Mouse (Mus musculus) forebrain, embryonic 11.5 days (tissue): ENCODE measurements around the gene Akain1. TPM values are rescaled to one million over a fixed set of nuclear protein-coding genes. Genes with fewer than 3 reads are reported as not detected.
A peak's percentile ranks its signal among the peaks of the same experiment; 100 is the strongest.

Experiments
- ATAC-seq: fragments of 200-750 bp; cut with Nextera tagmentation; replicated peaks from 2 replicates; pipeline ENCODE4 v1.8.0; 2017; ENCODE audit warnings: moderate TSS enrichment; ENCODE audit not compliant: low FRiP score
- DNase-seq: peaks from one replicate; pipeline ENCODE4 v3.0.0-alpha.2; 2017; ENCODE audit warnings: low spot score
- H3K27ac ChIP-seq: fragments of 300-500 bp; sonication (generic); 2 replicates; pipeline ENCODE4 v1.5.1; 2014; ENCODE audit warnings: low read depth, low read length
- H3K27me3 ChIP-seq: fragments of 300-500 bp; sonication (generic); 2 replicates; pipeline ENCODE4 v1.6.1; 2014; ENCODE audit warnings: mild to moderate bottlenecking, low read length, mixed read lengths; ENCODE audit not compliant: control insufficient read depth, insufficient read depth
- H3K36me3 ChIP-seq: fragments of 300-500 bp; sonication (generic); 2 replicates; pipeline ENCODE4 v1.6.1; 2014; ENCODE audit warnings: mild to moderate bottlenecking, low read length, moderate library complexity, mixed read lengths; ENCODE audit not compliant: control insufficient read depth, insufficient read depth
- H3K4me1 ChIP-seq: fragments of 300-500 bp; sonication (generic); replicated peaks from 2 replicates; pipeline ENCODE4 v1.6.1; 2014; ENCODE audit warnings: low read length, mixed read lengths; ENCODE audit not compliant: control insufficient read depth, insufficient read depth
- H3K4me2 ChIP-seq: fragments of 300-500 bp; sonication (generic); 2 replicates; pipeline ENCODE4 v1.6.1; 2014; ENCODE audit warnings: low read depth, mild to moderate bottlenecking, low read length, moderate library complexity, mixed read lengths; ENCODE audit not compliant: severe bottlenecking
- H3K4me3 ChIP-seq: fragments of 300-500 bp; sonication (generic); 2 replicates; pipeline ENCODE4 v1.5.1; 2014; ENCODE audit warnings: low read depth, low read length
- H3K9ac ChIP-seq: fragments of 300-500 bp; sonication (generic); 2 replicates; pipeline ENCODE4 v1.6.1; 2014; ENCODE audit warnings: low read length
- H3K9me3 ChIP-seq: fragments of 300-500 bp; sonication (generic); 2 replicates; pipeline ENCODE4 v1.6.1; 2016; ENCODE audit warnings: low read length, mixed read lengths; ENCODE audit not compliant: control insufficient read depth
- WGBS: fragments of 180-500 bp; shearing (Covaris S2); extraction: QIAGEN DNeasy Blood & Tissue Kit; methylation state at CpG from one replicate; pipeline ENCODE4 v1.1.7; 2014; 5-methylcytosine and 5-hydroxymethylcytosine counted together
- polyA plus RNA-seq: library from polyadenylated mRNA; unstranded; fragments of >200 nt; fragmentation: Nextera tagmentation; extraction: Ambion mirVana; gene quantifications from 2 replicates; pipeline ENCODE4 v1.2.1, GENCODE M21; 2014

Gene Akain1
- polyA plus RNA-seq, 1 experiment from 2014 or later = 0.08 TPM

DNA sequence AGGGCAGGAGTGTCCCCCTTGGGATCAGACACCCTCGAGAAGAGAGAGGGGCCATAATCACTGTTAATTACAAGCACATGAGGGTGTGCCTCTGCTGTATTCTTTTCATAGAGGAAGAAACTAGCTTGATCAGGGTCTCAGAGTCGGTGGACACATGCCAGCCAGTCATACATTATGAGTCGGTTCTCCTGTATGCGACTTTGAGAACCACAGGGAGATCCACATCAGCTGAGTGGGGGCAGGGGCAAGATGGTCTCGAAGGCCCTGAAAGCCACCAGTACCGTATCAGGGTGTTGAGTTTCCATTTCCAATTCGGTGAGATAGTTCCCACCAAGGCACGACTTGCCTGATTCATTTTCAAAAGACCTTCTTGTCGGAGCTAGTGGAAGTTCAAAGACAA is 33.3 kb downstream of the Akain1 start:
- no peaks in the 10 kb centered on the region; the same call in 1 of the 2 replicates for H3K27me3 ChIP-seq

DNA sequence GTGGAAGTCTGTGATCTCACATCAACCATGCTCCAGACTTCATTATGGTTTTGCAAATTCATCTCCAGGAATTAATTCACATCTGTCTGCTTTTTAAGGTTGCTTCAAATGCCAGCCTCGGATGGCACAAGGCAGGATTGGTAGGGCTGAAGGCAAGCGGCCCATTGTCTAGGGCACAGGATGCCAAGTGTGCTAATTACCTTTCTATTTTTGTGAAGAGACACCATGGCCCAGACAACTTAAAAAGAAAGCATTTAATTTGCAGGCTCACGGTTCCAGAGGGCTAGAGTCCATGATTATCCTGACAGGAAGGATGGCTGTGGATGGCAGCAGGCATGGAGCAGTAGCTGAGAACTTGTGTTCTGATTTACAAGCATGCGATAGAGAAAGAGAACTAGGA is 35.0 kb downstream of the Akain1 start:
- Histone ChIP-seq H3K4me2 (no peak overlapping the region), H3K4me1 (no peaks in the 10 kb centered on the region), H3K4me3 (no peak overlapping the region), H3K9me3 (no peaks in the 10 kb centered on the region), H3K27me3 (no peaks in the 10 kb centered on the region; the same call in 1 of the 2 replicates), H3K36me3 (no peaks in the 10 kb centered on the region), H3K9ac (no peak overlapping the region), H3K27ac (no peak overlapping the region)
- WGBS = 76% methylated on average over 4 of the region's 4 CpGs
- no peak for DNase-seq
- no peak for ATAC-seq

More for the DNA sequence above, 33.3 kb downstream of the Akain1 start:
- H3K36me3 ChIP-seq = no peaks in the 10 kb centered on the region
- no peak overlapping the region for H3K4me3 ChIP-seq
- no peak for DNase-seq
- WGBS = 82% methylated on average over 9 of the region's 9 CpGs
- H3K4me1 ChIP-seq = no peaks in the 10 kb centered on the region
- no peak for ATAC-seq
- H3K27ac ChIP-seq = no peak overlapping the region
- H3K9me3 ChIP-seq = no peaks in the 10 kb centered on the region
- no peak overlapping the region for H3K4me2 ChIP-seq
- H3K9ac ChIP-seq = no peak overlapping the region

DNA sequence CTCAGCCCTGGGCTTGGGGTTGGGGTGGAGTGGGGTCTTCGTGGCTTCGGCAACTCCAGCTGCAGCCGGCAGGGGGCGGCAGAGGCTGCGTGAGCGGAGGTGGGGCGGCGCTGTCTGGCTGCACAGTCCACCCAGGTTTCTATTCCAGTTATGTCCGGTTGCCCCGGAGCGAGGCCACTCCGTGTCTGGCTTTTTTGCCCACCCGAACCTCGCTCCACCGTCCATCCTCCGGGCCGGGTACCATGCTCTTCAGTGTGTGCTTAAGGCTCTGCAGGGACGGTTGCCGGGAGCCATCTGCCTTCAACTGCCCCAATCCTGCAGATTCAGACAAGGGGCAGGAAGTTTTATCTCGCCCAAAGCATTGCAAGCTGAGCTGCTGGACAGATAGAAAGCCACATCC is 36.3 kb downstream of the Akain1 start:
- peak overlapping the region; percentile 72 for H3K9ac ChIP-seq
- H3K4me3 ChIP-seq = peak overlapping the region; percentile 34
- H3K27ac ChIP-seq = no peak overlapping the region
- H3K4me1 ChIP-seq = no peaks in the 10 kb centered on the region
- no peaks in the 10 kb centered on the region; the same call in 1 of the 2 replicates for H3K27me3 ChIP-seq
- peak overlapping the region; percentile 67 for H3K4me2 ChIP-seq
- no peaks in the 10 kb centered on the region for H3K9me3 ChIP-seq
- WGBS = 1% methylated on average over 20 of the region's 20 CpGs
- DNase-seq (peak; percentile 90), ATAC-seq (peak; percentile 91)
- no peaks in the 10 kb centered on the region for H3K36me3 ChIP-seq

DNA sequence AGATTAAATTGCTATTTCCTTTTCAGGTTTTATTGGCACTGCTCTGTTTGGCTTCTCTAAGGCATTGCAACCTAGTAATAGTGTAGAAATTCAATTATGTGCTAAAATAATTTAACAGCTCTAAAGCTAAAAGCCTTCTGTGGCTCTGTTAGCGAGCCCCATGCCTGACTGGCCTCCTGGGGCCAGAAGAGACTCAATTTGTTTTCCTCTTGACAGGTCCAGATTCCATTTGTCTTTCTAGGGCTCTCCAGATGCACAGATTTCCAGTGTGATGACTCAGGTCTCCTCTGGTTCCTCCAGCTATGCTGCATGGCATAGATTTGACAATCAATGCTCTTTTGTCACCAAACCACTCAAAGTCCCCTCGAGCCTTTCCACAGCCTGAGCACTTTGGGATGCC is 38.4 kb downstream of the Akain1 start:
- Histone ChIP-seq H3K36me3 (no peaks in the 10 kb centered on the region), H3K27me3 (no peaks in the 10 kb centered on the region; the same call in 1 of the 2 replicates), H3K9ac (no peak overlapping the region), H3K4me2 (no peak overlapping the region), H3K9me3 (no peaks in the 10 kb centered on the region), H3K4me3 (no peak overlapping the region), H3K4me1 (no peaks in the 10 kb centered on the region), H3K27ac (no peak overlapping the region)
- DNase-seq (no peak), ATAC-seq (no peak)
- WGBS = 28% methylated on average over 2 of the region's 2 CpGs

DNA sequence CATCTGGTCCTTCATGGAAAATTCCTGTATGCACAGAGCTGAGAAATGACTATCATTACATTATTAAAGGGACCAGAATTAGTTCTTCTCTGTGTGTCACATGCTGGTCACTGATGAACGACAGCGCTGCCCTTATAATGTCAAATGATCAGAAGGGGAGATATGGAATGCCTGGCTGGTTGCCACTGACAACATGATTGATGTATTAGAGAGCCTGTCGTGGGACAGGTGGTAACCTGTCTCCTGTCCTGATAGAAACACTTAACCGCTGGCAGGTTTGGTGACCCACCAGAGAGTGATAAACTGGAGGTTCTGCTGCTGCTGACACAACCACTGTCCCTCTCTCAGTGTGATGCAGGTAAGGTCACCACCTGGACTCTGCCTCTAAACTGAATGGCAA is 40.1 kb downstream of the Akain1 start:
- no peak overlapping the region for H3K27ac ChIP-seq
- H3K9me3 ChIP-seq = no peaks in the 10 kb centered on the region
- H3K9ac ChIP-seq = no peak overlapping the region
- H3K27me3 ChIP-seq = no peaks in the 10 kb centered on the region; the same call in 1 of the 2 replicates
- WGBS = 89% methylated on average over 4 of the region's 4 CpGs
- H3K4me2 ChIP-seq = no peak overlapping the region
- no peaks in the 10 kb centered on the region for H3K36me3 ChIP-seq
- no peak for ATAC-seq
- no peaks in the 10 kb centered on the region for H3K4me1 ChIP-seq
- H3K4me3 ChIP-seq = no peak overlapping the region
- no peak for DNase-seq

DNA sequence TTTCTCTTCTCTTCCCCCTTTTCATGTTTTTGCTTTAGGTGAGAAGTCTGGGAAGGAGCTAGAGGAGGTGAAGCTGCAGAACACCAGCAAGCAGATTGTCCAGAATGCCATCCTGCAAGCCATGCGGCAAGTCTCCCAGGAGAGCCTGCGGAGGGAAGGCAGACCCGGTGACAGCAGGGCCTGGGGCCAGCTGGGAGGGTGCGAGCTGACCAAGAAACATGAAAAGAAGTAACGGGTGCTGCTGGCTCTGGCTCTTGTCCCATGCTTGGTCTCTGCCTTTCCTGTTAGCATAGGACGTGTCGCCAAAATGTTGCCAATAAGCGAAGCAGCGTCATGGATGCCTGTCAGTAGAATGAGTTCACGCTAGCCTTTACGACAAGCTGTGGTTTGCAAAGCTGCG is 48.0 kb downstream of the Akain1 start:
- no peak for DNase-seq
- Histone ChIP-seq H3K36me3 (no peaks in the 10 kb centered on the region), H3K4me3 (no peak overlapping the region), H3K9me3 (no peaks in the 10 kb centered on the region), H3K9ac (no peak overlapping the region), H3K4me1 (no peaks in the 10 kb centered on the region), H3K27ac (no peak overlapping the region), H3K27me3 (no peaks in the 10 kb centered on the region), H3K4me2 (no peak overlapping the region)
- whole genome bisulfite sequencing = 98% methylated on average over 12 of the region's 12 CpGs
- ATAC-seq = no peak

DNA sequence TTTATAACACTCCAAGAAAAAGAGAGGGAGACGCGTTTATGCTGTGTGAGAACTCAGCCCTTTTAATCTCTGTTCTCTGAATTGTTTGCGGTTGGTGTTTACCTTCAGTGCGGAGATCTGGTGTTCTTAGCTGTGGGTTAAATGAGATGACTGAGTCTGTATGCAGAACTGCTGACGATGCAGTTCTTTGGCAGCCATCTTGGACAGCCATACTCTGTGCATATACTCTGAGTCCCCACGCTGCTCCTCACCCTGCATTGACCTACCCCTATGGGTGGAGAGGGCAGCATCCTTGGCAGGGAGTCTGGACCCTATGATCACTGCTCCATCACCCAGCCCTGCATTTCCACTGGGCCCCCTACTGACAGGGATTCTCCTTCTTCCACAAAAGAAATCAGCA is 48.8 kb downstream of the Akain1 start:
- DNase-seq (no peak), ATAC-seq (no peak)
- no peak overlapping the region for H3K4me2 ChIP-seq
- no peak overlapping the region for H3K27ac ChIP-seq
- no peak overlapping the region for H3K4me3 ChIP-seq
- no peaks in the 10 kb centered on the region for H3K27me3 ChIP-seq
- no peaks in the 10 kb centered on the region for H3K9me3 ChIP-seq
- no peaks in the 10 kb centered on the region for H3K4me1 ChIP-seq
- 94% methylated on average over 6 of the region's 6 CpGs for WGBS
- no peak overlapping the region for H3K9ac ChIP-seq
- H3K36me3 ChIP-seq = no peaks in the 10 kb centered on the region

DNA sequence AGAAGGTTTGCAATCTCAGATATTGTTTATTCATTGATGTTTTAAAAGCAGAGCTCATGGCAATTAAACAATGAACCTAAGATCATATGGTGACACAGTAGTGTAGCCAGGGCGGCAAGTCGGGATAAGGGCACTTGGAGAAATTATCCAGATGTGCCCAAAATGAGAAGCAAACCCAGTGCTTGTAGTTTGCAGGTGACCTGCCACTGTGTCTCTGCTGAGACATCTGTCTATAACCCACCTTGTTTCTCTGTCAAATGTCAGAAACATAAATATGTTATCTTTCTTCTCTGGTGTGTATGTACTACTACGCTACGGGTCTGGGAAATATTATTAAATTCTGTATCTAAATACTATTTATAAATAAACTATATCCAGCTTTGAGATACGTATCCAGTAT is 49.7 kb downstream of the Akain1 start:
- Histone ChIP-seq H3K27me3 (no peaks in the 10 kb centered on the region), H3K9me3 (no peaks in the 10 kb centered on the region), H3K27ac (no peak overlapping the region), H3K4me1 (no peaks in the 10 kb centered on the region), H3K4me3 (no peak overlapping the region), H3K9ac (no peak overlapping the region), H3K36me3 (no peaks in the 10 kb centered on the region), H3K4me2 (no peak overlapping the region)
- ATAC-seq (no peak), DNase-seq (no peak)
- WGBS = 94% methylated on average over 5 of the region's 5 CpGs

DNA sequence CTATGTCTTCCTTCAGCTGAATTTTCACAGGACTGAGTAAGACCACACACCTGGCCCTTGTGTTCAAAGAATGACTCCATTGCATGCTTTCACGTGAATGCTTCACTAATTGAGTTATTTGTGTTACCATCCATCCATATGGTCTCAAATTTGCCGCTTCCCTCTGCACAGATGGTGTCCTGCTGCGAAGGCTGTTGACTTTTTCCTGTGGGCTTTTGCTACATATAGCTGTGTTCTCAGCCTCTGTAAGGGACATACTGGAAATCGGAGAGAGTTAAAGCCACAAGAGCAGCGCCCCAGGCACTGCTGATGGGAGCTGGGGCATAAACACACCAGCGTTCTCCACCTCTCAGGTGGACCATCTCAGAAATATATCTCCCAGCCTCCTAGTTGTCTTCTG is 53.2 kb downstream of the Akain1 start:
- Histone ChIP-seq H3K4me2 (no peak overlapping the region), H3K9ac (no peak overlapping the region), H3K9me3 (no peaks in the 10 kb centered on the region), H3K4me1 (no peaks in the 10 kb centered on the region), H3K36me3 (no peaks in the 10 kb centered on the region), H3K4me3 (no peak overlapping the region), H3K27ac (no peak overlapping the region), H3K27me3 (no peaks in the 10 kb centered on the region)
- DNase-seq (no peak), ATAC-seq (no peak)
- WGBS = 77% methylated on average over 6 of the region's 6 CpGs
